Mouse (Mus musculus): Measurements from ENCODE around the gene Csf2.
"Not testable (repeated sequence)": the region's sequence is repeated elsewhere in the genome, so short reads cannot be mapped to it uniquely, and the experiment has no call there.

The Csf2 gene

GRCm38 (mm10) chr11:54248940-54249717 is at the start of gene Csf2:
Gene Csf2 (minus strand): TSS chr11:54249667.
- no peak for DNase-seq

- DNase-seq, result no peak
These were observed 49.3 kb upstream of the Csf2 start for GRCm38 (mm10) chr11:54298777-54299176.

- not testable (repeated sequence) for DNase-seq
These were observed 48.0 kb upstream of the Csf2 start for GRCm38 (mm10) chr11:54297471-54297870.

GRCm38 (mm10) chr11:54296734-54297133 is 47.3 kb upstream of the Csf2 start:
- DNase-seq, result no peak

- DNase-seq, result no peak
These were observed 46.5 kb upstream of the Csf2 start for GRCm38 (mm10) chr11:54295971-54296370.

GRCm38 (mm10) chr11:54293980-54294807 is 44.7 kb upstream of the Csf2 start:
- DNase-seq, result no peak

GRCm38 (mm10) chr11:54292163-54292562 is 42.7 kb upstream of the Csf2 start:
- DNase-seq, result no peak

- DNase-seq, result no peak
These were observed 38.5 kb upstream of the Csf2 start for GRCm38 (mm10) chr11:54287821-54288453.

- no peak for DNase-seq
These were observed 22.0 kb upstream of the Csf2 start for GRCm38 (mm10) chr11:54271437-54271949.

GRCm38 (mm10) chr11:54269191-54269896 is 19.9 kb upstream of the Csf2 start:
- no peak for DNase-seq

- no peak for DNase-seq
These were observed 17.7 kb upstream of the Csf2 start, which contains the start of gene Il3 for GRCm38 (mm10) chr11:54267177-54267576. Gene Il3 (minus strand): TSS chr11:54267277.

- peak; percentile 29 for DNase-seq
These were observed 15.1 kb upstream of the Csf2 start for GRCm38 (mm10) chr11:54264542-54264941.

- no peak for DNase-seq
These were observed 14.1 kb upstream of the Csf2 start for GRCm38 (mm10) chr11:54263405-54264031.

- DNase-seq, result peak; percentile 74
These were observed 7.3 kb upstream of the Csf2 start for GRCm38 (mm10) chr11:54256624-54257376.

- DNase-seq, result no peak
These were observed 4.6 kb upstream of the Csf2 start for GRCm38 (mm10) chr11:54254114-54254513.

- no peak for DNase-seq
These were observed 1.1 kb upstream of the Csf2 start for GRCm38 (mm10) chr11:54250575-54250974.

- DNase-seq, result no peak
These were observed 281 bp upstream of the Csf2 start for GRCm38 (mm10) chr11:54249748-54250147.

- DNase-seq, result no peak
These were observed 2.1 kb downstream of the Csf2 start for GRCm38 (mm10) chr11:54247251-54247950.

GRCm38 (mm10) chr11:54244465-54244864 is 5.0 kb downstream of the Csf2 start:
- no peak for DNase-seq

GRCm38 (mm10) chr11:54242494-54242893 is 7.0 kb downstream of the Csf2 start:
- DNase-seq, result no peak

- no peak for DNase-seq
These were observed 12.5 kb downstream of the Csf2 start for GRCm38 (mm10) chr11:54236939-54237338.
